18 mouse cellular contexts compared by ENCODE assay signal in genomic region chr2:142775358-142775757, GRCm38 (mm10).
A peak's percentile ranks its signal among the peaks of the same experiment; 100 is the strongest.
DNase-seq lines count a peak whose midpoint lies in the region; ATAC-seq lines count a peak whose summit lies in the region.
"Had no signal": no experiment of that assay in that cellular context is flagged by ENCODE, and none has a peak within 500 bp of the region (broad histone marks: within the 10 kb centered on the region; RNA-seq: fewer than 3 reads in every experiment).

No protein-coding gene starts in this region.

- no peak overlapping the region for H3K9ac ChIP-seq in liver, embryonic 12.5 days
- no peak overlapping the region for H3K9ac ChIP-seq in liver, embryonic 16.5 days (ENCODE audit: low read depth, low read length)
- H3K9ac ChIP-seq: embryonic facial prominence, embryonic 13.5 days; forebrain, embryonic 13.5 days; forebrain, postnatal 0 days; heart, embryonic 12.5 days; hindbrain, embryonic 14.5 days had no signal

- peak; percentile 26 for DNase-seq in c-Kit-positive CD71-positive TER-119-positive erythroid progenitor cells, embryonic 14.5 days (ENCODE audit: low spot score)
- no peak for DNase-seq in urinary bladder, postnatal 4 days (ENCODE audit: low spot score in 2 of 2)
- no peak for DNase-seq in right cerebral cortex, postnatal 10 days (ENCODE audit: low spot score in 2 of 2)
- DNase-seq: adrenal gland, postnatal 10 days; cerebellum, adult 18-20 months; cerebellum, adult 9-11 months; cerebellum, postnatal 36 days; forebrain, postnatal 0 days; gastrocnemius, postnatal 14 days; heart, adult 2 months had no signal

- H3K36me3 ChIP-seq in liver, embryonic 12.5 days = no peaks in the 10 kb centered on the region
- H3K36me3 ChIP-seq in liver, embryonic 16.5 days (ENCODE audit: control insufficient read depth, insufficient read depth) = no peaks in the 10 kb centered on the region
- H3K36me3 ChIP-seq: embryonic facial prominence, embryonic 13.5 days; heart, embryonic 12.5 days; hindbrain, embryonic 10.5 days had no signal

- H3K4me3 ChIP-seq in liver, embryonic 12.5 days = no peak overlapping the region
- no peak overlapping the region for H3K4me3 ChIP-seq in liver, embryonic 16.5 days (ENCODE audit: low read depth, low read length)
- H3K4me3 ChIP-seq: embryonic facial prominence, embryonic 13.5 days; forebrain, embryonic 13.5 days; heart, adult 2 months; heart, embryonic 12.5 days; hindbrain, embryonic 10.5 days had no signal

- peak; percentile 78 for ATAC-seq in liver, embryonic 12.5 days
- peak; percentile 74 for ATAC-seq in liver, embryonic 16.5 days (ENCODE audit: low read depth)
- no peak for ATAC-seq in megakaryocyte, adult 5-6 weeks (ENCODE audit: poor library complexity, severe bottlenecking)
- ATAC-seq: forebrain, embryonic 13.5 days; forebrain, postnatal 0 days had no signal

- H3K4me2 ChIP-seq in liver, embryonic 12.5 days = peak overlapping the region; percentile 19
- no peak overlapping the region for H3K4me2 ChIP-seq in liver, embryonic 16.5 days (ENCODE audit: low read depth, low read length)
- H3K4me2 ChIP-seq: embryonic facial prominence, embryonic 13.5 days; forebrain, embryonic 13.5 days; heart, embryonic 12.5 days; hindbrain, embryonic 14.5 days had no signal

- H3K27ac ChIP-seq in liver, embryonic 12.5 days = no peak overlapping the region
- H3K27ac ChIP-seq in liver, embryonic 16.5 days (ENCODE audit: low read length) = no peak overlapping the region
- H3K27ac ChIP-seq: embryonic facial prominence, embryonic 13.5 days; forebrain, embryonic 13.5 days; heart, adult 2 months; hindbrain, embryonic 10.5 days; hindbrain, embryonic 14.5 days had no signal

- no peaks in the 10 kb centered on the region for H3K9me3 ChIP-seq in liver, embryonic 12.5 days (replicated peaks)
- no peaks in the 10 kb centered on the region for H3K9me3 ChIP-seq in liver, embryonic 16.5 days (replicated peaks; ENCODE audit: control insufficient read depth, low read length)
- H3K9me3 ChIP-seq: embryonic facial prominence, embryonic 13.5 days; forebrain, embryonic 13.5 days; heart, embryonic 12.5 days; hindbrain, embryonic 10.5 days had no signal

- H3K27me3 ChIP-seq in liver, embryonic 12.5 days (replicated peaks) = no peaks in the 10 kb centered on the region
- H3K27me3 ChIP-seq in liver, embryonic 16.5 days (ENCODE audit: control insufficient read depth, insufficient read depth, low read depth, low read length) = no peaks in the 10 kb centered on the region
- H3K27me3 ChIP-seq: embryonic facial prominence, embryonic 13.5 days; forebrain, embryonic 13.5 days; heart, embryonic 12.5 days had no signal

- H3K4me1 ChIP-seq in liver, embryonic 12.5 days = peaks cover 19% of the 10 kb centered on the region
- H3K4me1 ChIP-seq in liver, embryonic 16.5 days (ENCODE audit: control insufficient read depth, low read depth, low read length) = peaks cover 5% of the 10 kb centered on the region
- H3K4me1 ChIP-seq: embryonic facial prominence, embryonic 13.5 days; forebrain, embryonic 13.5 days; hindbrain, embryonic 10.5 days had no signal

- WGBS in liver, embryonic 12.5 days (ENCODE audit: insufficient replicate concordance) = 26% methylated on average over 1 of the region's 1 CpGs
- 28% methylated on average over 1 of the region's 1 CpGs for WGBS in liver, embryonic 16.5 days (ENCODE audit: insufficient replicate concordance)
